Mouse (Mus musculus) spleen, postnatal 36 days (tissue): ENCODE results near the gene Hpse2.

Source experiments
- DNase-seq, 2 experiments: peaks; one replicate each; pipeline ENCODE4 v3.0.0; 2022; ENCODE audit warnings: low spot score in 2 of 2, mixed read lengths in 1 of 2

Hpse2 gene

GRCm38 (mm10) chr19:42973740-42974139 is 414.4 kb downstream of the Hpse2 start:
- no peak for DNase-seq

DNA sequence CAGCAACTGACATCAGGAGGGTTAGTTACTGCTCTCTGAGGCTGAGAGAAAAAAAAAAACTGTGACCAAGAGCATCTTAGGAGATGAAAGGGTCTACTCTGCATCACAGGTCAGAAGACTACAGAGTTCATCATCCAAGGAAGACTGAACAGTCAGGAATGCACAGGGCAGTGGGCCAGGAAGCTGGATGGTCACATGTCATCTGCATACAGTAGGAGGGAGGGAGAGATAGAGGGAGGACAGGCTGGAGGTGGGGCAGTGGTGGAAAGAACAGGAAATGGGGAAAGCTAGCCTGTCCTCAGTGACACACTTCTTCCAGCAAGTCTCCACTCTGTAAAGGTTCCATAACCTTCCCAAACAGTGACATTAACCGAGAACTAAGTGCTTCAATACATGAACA is 423.0 kb downstream of the Hpse2 start:
- DNase-seq: no peak

GRCm38 (mm10) chr19:42948114-42948636 is 440.0 kb downstream of the Hpse2 start:
- no peak for DNase-seq

DNA sequence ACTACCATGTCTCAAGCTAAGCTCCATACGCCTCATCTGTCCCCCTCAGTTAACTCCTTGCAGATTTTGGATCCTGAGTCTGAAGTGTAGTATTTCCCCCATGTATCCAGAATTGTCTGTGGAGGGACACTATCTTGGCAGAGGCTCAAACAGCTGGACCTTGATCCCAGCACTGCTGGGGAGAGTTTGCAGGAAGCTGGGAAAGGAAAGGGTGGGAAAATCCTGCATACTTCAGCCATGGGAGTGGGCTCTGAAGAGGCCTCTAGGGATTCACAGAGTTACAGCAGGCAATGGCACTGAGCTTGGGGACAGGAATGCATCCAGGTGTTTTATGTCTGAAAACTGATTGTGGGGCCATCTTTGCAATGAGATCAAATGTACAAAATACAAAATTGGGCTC is 450.6 kb downstream of the Hpse2 start:
- no peak for DNase-seq

GRCm38 (mm10) chr19:42936661-42937193 is 451.4 kb downstream of the Hpse2 start:
- no peak for DNase-seq

- DNase-seq: no peak
These were observed 458.5 kb downstream of the Hpse2 start for GRCm38 (mm10) chr19:42929702-42930101.

DNA sequence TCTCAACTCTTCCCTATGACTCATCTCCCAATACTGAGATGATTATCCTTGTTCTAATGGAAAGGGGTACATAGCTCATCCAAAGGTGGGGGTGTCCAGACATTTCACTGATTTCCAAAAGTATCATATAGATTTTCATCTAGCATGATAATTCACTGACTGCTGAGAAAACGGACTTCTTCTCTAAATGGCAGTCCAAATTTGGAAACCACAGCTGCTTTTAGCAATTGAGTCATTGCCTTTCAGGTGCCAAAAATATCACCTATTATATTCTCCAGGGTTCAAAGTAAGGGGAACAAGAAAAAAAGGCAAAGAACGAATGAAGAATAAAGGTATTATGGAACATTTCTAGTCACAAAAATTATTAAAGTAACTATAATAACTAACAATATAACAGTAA is 459.9 kb downstream of the Hpse2 start:
- no peak for DNase-seq

- no peak for DNase-seq
These were observed 465.5 kb downstream of the Hpse2 start for GRCm38 (mm10) chr19:42922610-42923009.

DNA sequence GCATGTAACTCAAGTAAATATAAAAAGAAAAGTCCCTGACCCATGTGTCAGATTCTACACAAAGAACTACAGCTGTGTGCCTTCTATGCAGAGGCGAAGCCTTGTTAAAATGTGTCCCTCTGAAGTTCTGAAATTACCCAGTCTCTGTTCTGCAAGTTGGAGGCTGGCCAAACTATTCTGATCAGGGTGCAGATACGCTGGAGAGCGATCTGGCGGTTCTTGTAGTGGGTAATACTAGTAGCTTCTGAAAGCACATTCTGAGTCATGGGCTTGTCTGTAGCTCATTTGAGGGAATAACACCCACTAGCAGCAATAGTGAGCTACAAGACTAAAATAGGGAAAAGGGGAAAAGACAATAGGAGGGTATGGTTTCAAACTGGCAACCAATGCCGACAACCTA is 474.5 kb downstream of the Hpse2 start:
- DNase-seq: no peak

GRCm38 (mm10) chr19:42909719-42910118 is 478.4 kb downstream of the Hpse2 start:
- DNase-seq: no peak

DNA sequence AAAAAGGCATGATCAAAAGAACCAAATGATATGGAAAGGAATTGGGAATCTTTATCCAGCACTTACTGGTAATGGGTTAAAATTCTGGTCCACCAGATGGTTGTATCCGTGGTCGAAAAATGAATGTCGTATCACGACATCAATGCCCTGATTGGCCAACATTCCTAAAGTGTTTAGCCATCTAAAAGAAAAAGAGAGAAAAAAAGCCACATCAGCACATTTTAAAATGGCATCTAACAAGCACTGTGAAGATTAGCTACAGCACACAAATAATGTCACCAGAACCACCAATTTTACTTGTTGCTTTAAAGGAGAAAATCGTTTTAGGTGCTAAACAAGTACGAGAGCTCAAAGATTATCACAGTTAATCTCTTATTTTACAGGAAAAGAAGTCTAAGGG is 479.6 kb downstream of the Hpse2 start:
- no peak for DNase-seq

- DNase-seq: no peak
These were observed 481.8 kb downstream of the Hpse2 start for GRCm38 (mm10) chr19:42906328-42906727.

DNA sequence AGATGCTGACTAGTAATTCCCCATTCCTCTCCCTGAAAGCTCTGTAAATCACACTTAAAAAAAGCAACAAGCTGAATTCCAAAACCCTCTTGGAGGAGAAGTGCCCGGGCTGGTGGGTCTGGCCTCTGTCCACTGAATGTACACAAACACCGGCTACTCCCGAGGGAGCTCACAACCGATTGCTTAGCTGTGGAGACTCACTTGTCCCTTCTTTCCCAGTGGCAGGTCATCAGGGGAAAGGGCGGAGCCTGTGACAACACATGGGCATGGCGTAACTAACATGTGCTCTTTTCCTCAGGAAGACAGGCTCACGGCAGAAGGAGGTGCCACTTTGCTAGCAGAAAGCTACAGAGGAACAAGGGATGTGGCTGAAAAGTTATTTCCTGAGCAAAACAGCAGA is 483.4 kb downstream of the Hpse2 start:
- DNase-seq: no peak

- no peak for DNase-seq
These were observed 483.9 kb downstream of the Hpse2 start for GRCm38 (mm10) chr19:42904240-42904639.

DNA sequence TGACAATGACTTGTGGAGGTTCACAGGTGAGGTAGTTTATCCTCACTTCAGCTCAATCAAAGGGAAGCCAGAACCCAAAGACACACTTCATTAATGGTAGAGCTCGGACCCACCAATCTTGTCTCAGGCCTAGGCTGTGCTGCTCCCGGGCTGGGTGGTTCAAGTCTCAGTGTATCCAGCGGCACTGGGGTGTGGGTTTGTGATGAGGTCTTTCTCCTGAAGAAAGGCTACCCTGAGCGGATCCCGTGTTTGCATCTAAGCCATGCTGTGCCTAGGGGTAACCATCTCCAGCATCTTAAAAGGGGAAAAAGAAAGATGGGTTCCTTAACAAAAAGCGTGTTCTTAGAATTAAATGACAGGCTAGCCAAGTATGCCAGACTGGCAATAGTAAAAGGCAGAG is 484.3 kb downstream of the Hpse2 start:
- DNase-seq: no peak

- DNase-seq: no peak
These were observed 485.6 kb downstream of the Hpse2 start for GRCm38 (mm10) chr19:42902410-42903021.

- DNase-seq: no peak
These were observed 496.6 kb downstream of the Hpse2 start for GRCm38 (mm10) chr19:42891599-42891998.

- DNase-seq: no peak
These were observed 510.5 kb downstream of the Hpse2 start for GRCm38 (mm10) chr19:42877653-42878052.

DNA sequence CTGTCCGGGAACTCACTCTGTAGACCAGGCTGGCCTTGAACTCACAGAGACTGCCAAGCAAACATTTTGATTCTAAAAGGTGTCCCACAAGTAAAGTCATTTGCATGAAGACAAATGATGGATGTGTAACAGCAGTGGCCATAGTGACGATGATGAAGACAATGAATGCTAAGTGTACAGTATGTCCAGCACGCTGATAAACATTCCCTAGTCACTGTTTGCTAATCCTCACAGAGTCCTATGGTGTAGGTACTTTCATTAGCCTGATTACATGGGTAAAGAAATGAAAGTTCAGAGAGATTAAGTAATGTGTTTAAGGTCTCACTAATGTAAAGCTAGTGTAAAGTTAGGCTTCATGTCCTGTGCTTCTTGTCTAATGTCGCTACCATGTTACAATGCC is 511.6 kb downstream of the Hpse2 start:
- DNase-seq: no peak

- DNase-seq: no peak
These were observed 518.3 kb downstream of the Hpse2 start for GRCm38 (mm10) chr19:42869663-42870530.

GRCm38 (mm10) chr19:42868958-42869662 is 519.0 kb downstream of the Hpse2 start:
- no peak for DNase-seq

GRCm38 (mm10) chr19:42863013-42863412 is 525.1 kb downstream of the Hpse2 start:
- DNase-seq: no peak
